Mouse (Mus musculus) retina, postnatal 7 days (tissue): Measurements from ENCODE around the gene Sgk1.

ENCODE experiments used
- DNase-seq: peaks from one replicate; pipeline ENCODE4 v3.0.0-alpha.2; 2012; ENCODE audit warnings: low read depth, low spot score

Gene Sgk1

GRCm38 (mm10) chr10:21916301-21917071, 34.5 kb downstream of the Sgk1 start:
- DNase-seq = no peak

GRCm38 (mm10) chr10:21918016-21918749, 36.2 kb downstream of the Sgk1 start:
- DNase-seq = no peak

- DNase-seq = no peak
These were observed 36.8 kb downstream of the Sgk1 start for GRCm38 (mm10) chr10:21918750-21919145.

- DNase-seq = no peak
These were observed 38.6 kb downstream of the Sgk1 start for GRCm38 (mm10) chr10:21920611-21921010.

- DNase-seq = peak; percentile 16
These were observed 40.8 kb downstream of the Sgk1 start for GRCm38 (mm10) chr10:21922716-21923350.

GRCm38 (mm10) chr10:21923495-21923952, 41.5 kb downstream of the Sgk1 start:
- DNase-seq = no peak

- DNase-seq = no peak
These were observed 42.2 kb downstream of the Sgk1 start for GRCm38 (mm10) chr10:21924051-21924720.

- DNase-seq = no peak
These were observed 45.0 kb downstream of the Sgk1 start for GRCm38 (mm10) chr10:21926941-21927340.

GRCm38 (mm10) chr10:21930781-21931380, 48.9 kb downstream of the Sgk1 start:
- no peak for DNase-seq

GRCm38 (mm10) chr10:21932791-21933190, 50.8 kb downstream of the Sgk1 start:
- no peak for DNase-seq

- DNase-seq = no peak
These were observed 52.8 kb downstream of the Sgk1 start for GRCm38 (mm10) chr10:21934826-21935225.

- no peak for DNase-seq
These were observed 54.7 kb downstream of the Sgk1 start for GRCm38 (mm10) chr10:21936513-21937221.

- no peak for DNase-seq
These were observed 55.2 kb downstream of the Sgk1 start for GRCm38 (mm10) chr10:21937222-21937605.

- DNase-seq = no peak
These were observed 56.2 kb downstream of the Sgk1 start for GRCm38 (mm10) chr10:21938166-21938565.

GRCm38 (mm10) chr10:21941235-21941634, 59.3 kb downstream of the Sgk1 start:
- DNase-seq = no peak

- DNase-seq = no peak
These were observed 61.2 kb downstream of the Sgk1 start for GRCm38 (mm10) chr10:21943145-21943700.

- no peak for DNase-seq
These were observed 63.2 kb downstream of the Sgk1 start for GRCm38 (mm10) chr10:21945195-21945594.

- no peak for DNase-seq
These were observed 64.9 kb downstream of the Sgk1 start for GRCm38 (mm10) chr10:21946751-21947351.

- no peak for DNase-seq
These were observed 70.5 kb downstream of the Sgk1 start for GRCm38 (mm10) chr10:21952520-21952919.

- no peak for DNase-seq
These were observed 79.1 kb downstream of the Sgk1 start for GRCm38 (mm10) chr10:21961111-21961510.
